Mouse (Mus musculus): ENCODE measurements at regions not wholly inside any gene's neighbourhood (a gene's known extent, or its start where the extent isn't known, plus 50 kb on each side); places are given as distances from the start of the nearest gene placed in this dataset.
A peak's percentile ranks its signal among the peaks of the same experiment; 100 is the strongest.

- ATAC-seq (ENCODE audit: low FRiP score), result no peak
- DNase-seq (ENCODE audit: low spot score), result no peak
- TF ChIP-seq CTCF (IDR thresholded peaks at IDR 0.05), result no peak
- H3K4me3 ChIP-seq (ENCODE audit: low read depth, low read length), result no peak overlapping the region
- no peaks in the 10 kb centered on the region for H3K27me3 ChIP-seq (ENCODE audit: insufficient read depth, low read length)
- no peak overlapping the region for H3K27ac ChIP-seq (ENCODE audit: low read depth, low read length)
- no peaks in the 10 kb centered on the region for H3K4me1 ChIP-seq (ENCODE audit: insufficient read depth, low read length)
- H3K4me2 ChIP-seq (ENCODE audit: low read depth, low read length, poor library complexity, severe bottlenecking), result no peak overlapping the region
- no peaks in the 10 kb centered on the region for H3K36me3 ChIP-seq (ENCODE audit: insufficient read depth, low read length)
- WGBS, result 42% methylated on average over 3 of the region's 3 CpGs
- no peak overlapping the region for H3K9ac ChIP-seq (replicated peaks; ENCODE audit: low read length, poor library complexity, severe bottlenecking)
- H3K9me3 ChIP-seq (ENCODE audit: low read length), result no peaks in the 10 kb centered on the region
Observed at GRCm38 (mm10) chr17:3962176-3962575, 266.1 kb upstream of the Nox3 start.

- H3K27ac ChIP-seq (ENCODE audit: low read depth, low read length), result no peak overlapping the region
- no peaks in the 10 kb centered on the region for H3K36me3 ChIP-seq (ENCODE audit: insufficient read depth, low read length)
- ATAC-seq (ENCODE audit: low FRiP score) (no peak), DNase-seq (ENCODE audit: low spot score) (no peak)
- no peak for TF ChIP-seq CTCF (IDR thresholded peaks at IDR 0.05)
- WGBS, result 76% methylated on average over 3 of the region's 3 CpGs
- H3K27me3 ChIP-seq (ENCODE audit: insufficient read depth, low read length), result no peaks in the 10 kb centered on the region
- no peak overlapping the region for H3K4me3 ChIP-seq (ENCODE audit: low read depth, low read length)
- H3K4me1 ChIP-seq (ENCODE audit: insufficient read depth, low read length), result no peaks in the 10 kb centered on the region
- no peak overlapping the region for H3K9ac ChIP-seq (replicated peaks; ENCODE audit: low read length, poor library complexity, severe bottlenecking)
- H3K9me3 ChIP-seq (ENCODE audit: low read length), result no peaks in the 10 kb centered on the region
- H3K4me2 ChIP-seq (ENCODE audit: low read depth, low read length, poor library complexity, severe bottlenecking), result no peak overlapping the region
Observed at GRCm38 (mm10) chr17:3946540-3946939, 250.5 kb upstream of the Nox3 start.

GRCm38 (mm10) chr17:3936361-3936760, 240.3 kb upstream of the Nox3 start:
- Histone ChIP-seq H3K27ac (ENCODE audit: low read depth, low read length) (no peak overlapping the region), H3K4me3 (ENCODE audit: low read depth, low read length) (no peak overlapping the region), H3K36me3 (ENCODE audit: insufficient read depth, low read length) (no peaks in the 10 kb centered on the region), H3K4me2 (ENCODE audit: low read depth, low read length, poor library complexity, severe bottlenecking) (no peak overlapping the region), H3K9ac (replicated peaks; ENCODE audit: low read length, poor library complexity, severe bottlenecking) (no peak overlapping the region), H3K27me3 (ENCODE audit: insufficient read depth, low read length) (no peaks in the 10 kb centered on the region), H3K4me1 (ENCODE audit: insufficient read depth, low read length) (no peaks in the 10 kb centered on the region), H3K9me3 (ENCODE audit: low read length) (no peaks in the 10 kb centered on the region)
- 81% methylated on average over 4 of the region's 4 CpGs for whole genome bisulfite sequencing
- ATAC-seq (ENCODE audit: low FRiP score) (no peak), DNase-seq (ENCODE audit: low spot score) (no peak)
- no peak for TF ChIP-seq CTCF (IDR thresholded peaks at IDR 0.05)

- no peak for TF ChIP-seq CTCF (IDR thresholded peaks at IDR 0.05)
- Histone ChIP-seq H3K9me3 (ENCODE audit: low read length) (no peaks in the 10 kb centered on the region), H3K4me2 (ENCODE audit: low read depth, low read length, poor library complexity, severe bottlenecking) (no peak overlapping the region), H3K27me3 (ENCODE audit: insufficient read depth, low read length) (no peaks in the 10 kb centered on the region), H3K36me3 (ENCODE audit: insufficient read depth, low read length) (no peaks in the 10 kb centered on the region), H3K4me1 (ENCODE audit: insufficient read depth, low read length) (no peaks in the 10 kb centered on the region), H3K4me3 (ENCODE audit: low read depth, low read length) (no peak overlapping the region), H3K9ac (replicated peaks; ENCODE audit: low read length, poor library complexity, severe bottlenecking) (no peak overlapping the region), H3K27ac (ENCODE audit: low read depth, low read length) (no peak overlapping the region)
- WGBS, result 54% methylated on average over 4 of the region's 4 CpGs
- ATAC-seq (ENCODE audit: low FRiP score), result no peak
- no peak for DNase-seq (ENCODE audit: low spot score)
Observed at GRCm38 (mm10) chr17:3933208-3933607, 237.1 kb upstream of the Nox3 start.

- peak; percentile 35; the same call in 1 of the 2 replicates for TF ChIP-seq CTCF (IDR thresholded peaks at IDR 0.05)
- no peaks in the 10 kb centered on the region for H3K36me3 ChIP-seq (ENCODE audit: insufficient read depth, low read length)
- no peaks in the 10 kb centered on the region for H3K27me3 ChIP-seq (ENCODE audit: insufficient read depth, low read length)
- no peak overlapping the region for H3K4me2 ChIP-seq (ENCODE audit: low read depth, low read length, poor library complexity, severe bottlenecking)
- H3K27ac ChIP-seq (ENCODE audit: low read depth, low read length), result no peak overlapping the region
- H3K9ac ChIP-seq (replicated peaks; ENCODE audit: low read length, poor library complexity, severe bottlenecking), result no peak overlapping the region
- DNase-seq (ENCODE audit: low spot score), result peak; percentile 33
- no peak for ATAC-seq (ENCODE audit: low FRiP score)
- 76% methylated on average over 5 of the region's 5 CpGs for WGBS
- H3K4me3 ChIP-seq (ENCODE audit: low read depth, low read length), result no peak overlapping the region
- H3K4me1 ChIP-seq (ENCODE audit: insufficient read depth, low read length), result no peaks in the 10 kb centered on the region
- no peaks in the 10 kb centered on the region for H3K9me3 ChIP-seq (ENCODE audit: low read length)
Observed at GRCm38 (mm10) chr17:3932071-3932470, 236.0 kb upstream of the Nox3 start.

GRCm38 (mm10) chr17:3927106-3927505, 231.0 kb upstream of the Nox3 start:
- ATAC-seq (ENCODE audit: low FRiP score) (no peak), DNase-seq (ENCODE audit: low spot score) (peak; percentile 5)
- H3K36me3 ChIP-seq (ENCODE audit: insufficient read depth, low read length), result no peaks in the 10 kb centered on the region
- no peak overlapping the region for H3K9ac ChIP-seq (replicated peaks; ENCODE audit: low read length, poor library complexity, severe bottlenecking)
- H3K9me3 ChIP-seq (ENCODE audit: low read length), result no peaks in the 10 kb centered on the region
- no peak for TF ChIP-seq CTCF (IDR thresholded peaks at IDR 0.05)
- no peaks in the 10 kb centered on the region for H3K4me1 ChIP-seq (ENCODE audit: insufficient read depth, low read length)
- no peak overlapping the region for H3K27ac ChIP-seq (ENCODE audit: low read depth, low read length)
- no peaks in the 10 kb centered on the region for H3K27me3 ChIP-seq (ENCODE audit: insufficient read depth, low read length)
- H3K4me3 ChIP-seq (ENCODE audit: low read depth, low read length), result no peak overlapping the region
- 70% methylated on average over 4 of the region's 4 CpGs for WGBS
- H3K4me2 ChIP-seq (ENCODE audit: low read depth, low read length, poor library complexity, severe bottlenecking), result no peak overlapping the region
